Mouse (Mus musculus) forelimb bud, embryonic 11.5 days (tissue): ENCODE data around the gene Mmp7.

Source experiments
- DNase-seq: peaks from one replicate; pipeline ENCODE4 v3.0.0-alpha.2; 2012; ENCODE audit warnings: low read depth, low spot score

The Mmp7 gene

DNA sequence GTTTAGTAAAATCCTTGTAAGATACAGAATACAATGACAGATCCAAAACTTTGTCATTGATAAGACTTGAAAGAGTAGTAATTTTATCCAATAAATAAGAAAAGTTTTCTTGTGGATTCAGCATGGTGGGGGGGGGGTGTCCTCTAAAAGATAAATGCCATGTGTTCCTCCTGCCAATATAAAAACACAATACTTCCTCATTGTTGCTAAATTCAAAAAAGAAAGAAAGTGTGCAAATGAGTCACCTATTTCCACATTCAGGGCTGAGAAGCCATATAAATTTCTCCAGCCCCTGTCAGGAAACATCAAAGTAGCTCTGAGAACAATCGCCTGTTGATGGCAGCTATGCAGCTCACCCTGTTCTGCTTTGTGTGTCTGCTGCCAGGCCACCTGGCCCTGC is at the start of gene Mmp7:
Mmp7 (plus strand) TSS at position 301 of the 400 bp plus-strand sequence.
- no peak for DNase-seq

DNA sequence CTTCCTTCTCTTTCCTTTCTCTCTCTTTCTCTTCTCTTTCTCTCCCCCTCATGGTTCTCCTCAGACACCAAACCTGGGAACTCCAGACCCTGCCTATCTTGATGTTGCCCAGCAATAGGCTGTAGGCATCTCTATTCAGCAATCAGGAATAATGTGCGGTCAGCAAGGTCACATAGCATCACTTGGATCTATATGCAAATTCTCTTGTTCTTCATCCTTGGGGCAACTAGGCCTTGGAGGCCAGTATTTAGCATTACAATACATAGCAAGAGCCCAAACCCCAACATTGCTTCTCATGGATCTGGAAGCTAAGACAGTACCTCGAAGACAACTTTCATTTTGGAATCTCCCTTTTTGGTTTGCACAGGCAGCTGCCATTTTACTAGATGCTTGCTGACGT is 44.0 kb upstream of the Mmp7 start:
- no peak for DNase-seq

DNA sequence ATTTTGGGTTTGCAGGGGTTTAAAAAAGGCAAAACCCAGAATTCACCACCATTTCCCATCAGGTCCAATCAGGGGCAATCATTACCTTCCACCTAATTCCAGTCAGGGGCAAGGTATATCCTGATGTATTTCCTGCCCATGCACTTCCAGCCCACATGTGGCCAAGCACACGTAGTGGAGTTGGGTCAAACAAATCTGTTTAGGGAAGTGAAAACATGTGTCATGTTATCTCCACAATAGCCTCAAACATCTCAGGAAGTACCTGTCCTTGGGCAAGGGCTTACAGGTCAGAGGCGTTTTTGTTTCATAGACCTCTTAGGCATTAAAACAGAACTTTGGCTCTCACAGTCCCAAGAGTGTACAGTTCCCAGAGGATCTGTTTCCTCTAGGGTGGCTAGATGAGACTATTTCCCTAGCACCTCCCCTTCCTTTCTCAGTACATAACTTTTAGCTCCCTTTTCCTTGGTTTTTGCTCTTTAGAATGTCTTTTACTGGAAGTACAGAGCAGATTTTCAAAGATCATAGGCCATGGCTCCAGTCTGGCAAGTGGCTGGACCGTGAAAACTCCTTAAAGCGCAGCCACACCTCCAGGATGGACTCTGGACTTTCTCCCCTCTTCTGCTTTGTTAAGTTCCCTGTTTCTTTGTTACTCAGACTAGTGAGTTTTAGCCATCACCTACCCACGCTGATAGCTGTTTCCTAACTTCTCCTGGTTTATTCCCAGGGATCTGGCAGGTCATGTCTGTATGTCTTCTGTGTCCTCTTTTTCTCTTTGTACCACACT is 41.3 kb upstream of the Mmp7 start:
- no peak for DNase-seq

DNA sequence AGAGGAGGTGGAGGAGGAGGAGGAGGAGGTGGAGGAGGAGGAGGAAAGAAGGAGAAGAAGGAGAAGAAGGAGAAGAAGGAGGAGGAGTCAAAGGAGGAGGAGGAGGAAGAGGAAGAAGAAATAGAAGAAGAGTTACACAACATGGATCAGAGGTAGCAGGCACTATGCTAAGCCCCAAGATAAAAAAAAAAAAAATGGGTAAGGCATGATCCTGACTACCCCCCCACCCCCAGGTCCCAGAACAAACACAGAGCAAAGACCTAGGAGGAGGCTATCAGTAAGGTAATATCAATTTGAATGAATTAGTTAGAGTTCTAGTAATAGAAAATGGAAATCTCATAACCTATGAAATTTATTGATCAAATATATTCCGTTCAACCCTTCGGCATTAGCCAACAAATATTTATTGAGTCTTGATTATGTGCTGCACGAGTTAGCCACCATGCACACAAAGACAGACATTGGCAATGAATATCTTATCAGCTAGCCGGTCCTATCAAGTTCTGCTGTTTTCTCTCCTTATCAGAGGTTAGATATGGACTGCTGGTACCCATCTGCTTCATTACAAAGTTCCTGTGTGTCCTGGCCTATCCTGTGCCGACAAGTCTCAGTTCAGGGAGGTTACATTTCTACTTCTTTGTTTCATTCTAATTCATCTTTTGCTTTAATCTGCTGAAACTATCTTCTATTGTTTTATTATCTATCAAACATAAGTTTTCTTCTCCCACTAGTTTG is 39.4 kb upstream of the Mmp7 start:
- DNase-seq = no peak

DNA sequence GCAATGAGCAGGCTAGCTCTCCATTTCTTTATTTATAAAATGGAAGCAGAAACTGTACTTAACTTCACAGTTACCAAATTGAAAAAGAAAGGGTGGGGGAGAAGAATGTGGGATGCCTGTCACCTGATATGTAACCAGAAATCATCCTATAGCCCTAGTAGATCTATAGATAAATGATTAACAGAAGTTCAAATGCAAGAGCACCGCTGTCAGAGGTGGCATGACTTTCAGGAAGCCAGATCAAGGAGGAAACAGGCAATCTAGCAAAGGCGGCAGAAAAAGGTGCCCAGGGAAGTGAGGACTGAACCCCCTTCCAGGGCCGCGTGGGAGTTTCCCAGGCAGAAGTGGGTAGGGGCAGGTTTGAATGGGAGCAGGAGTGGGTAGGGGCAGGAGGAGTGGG is 33.9 kb upstream of the Mmp7 start:
- no peak for DNase-seq

DNA sequence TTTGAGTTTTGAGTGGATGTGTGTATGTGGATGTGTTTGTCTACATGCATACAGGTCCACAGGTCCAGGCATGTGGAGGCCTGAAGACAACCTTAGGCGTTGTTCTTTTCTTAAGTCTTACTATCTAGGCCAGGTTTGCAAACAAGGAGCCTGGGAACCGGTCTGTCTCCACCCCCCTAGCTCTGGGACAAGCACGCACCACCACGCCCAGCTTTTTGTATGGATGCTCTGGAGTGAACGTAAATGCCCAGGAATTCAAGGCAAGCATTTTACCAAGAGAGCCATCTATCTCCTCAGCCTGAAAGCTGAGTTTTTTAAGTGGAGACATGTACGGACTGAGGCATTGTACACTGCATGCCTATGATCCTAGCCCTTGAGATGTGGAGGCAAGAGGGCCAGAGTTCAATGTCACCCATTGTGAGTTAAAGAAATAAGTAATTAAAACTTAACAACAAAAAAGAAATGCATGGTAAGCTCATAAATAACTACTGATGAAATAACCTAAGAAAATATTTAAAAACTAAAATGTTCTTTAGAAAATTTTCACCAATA is 32.3 kb upstream of the Mmp7 start:
- no peak for DNase-seq

DNA sequence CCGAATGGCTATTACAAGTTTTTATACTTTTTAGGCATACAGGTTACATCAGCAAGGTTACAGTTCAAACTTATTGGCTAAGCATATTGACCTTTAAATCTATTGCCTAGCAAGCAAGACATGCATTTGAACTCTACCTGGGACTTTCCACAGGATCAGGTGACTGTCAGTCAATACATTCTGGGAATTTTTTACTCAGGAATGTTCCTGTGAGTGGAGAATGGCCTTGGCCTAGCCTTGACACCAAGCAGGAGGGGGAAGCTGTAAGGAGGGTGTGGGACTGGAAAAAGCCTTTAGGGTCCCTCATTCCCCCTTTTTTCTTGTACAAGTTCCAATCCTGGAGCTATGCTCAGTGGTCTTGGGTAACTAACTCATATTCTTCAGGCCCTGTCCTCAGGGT is 30.5 kb upstream of the Mmp7 start:
- no peak for DNase-seq

DNA sequence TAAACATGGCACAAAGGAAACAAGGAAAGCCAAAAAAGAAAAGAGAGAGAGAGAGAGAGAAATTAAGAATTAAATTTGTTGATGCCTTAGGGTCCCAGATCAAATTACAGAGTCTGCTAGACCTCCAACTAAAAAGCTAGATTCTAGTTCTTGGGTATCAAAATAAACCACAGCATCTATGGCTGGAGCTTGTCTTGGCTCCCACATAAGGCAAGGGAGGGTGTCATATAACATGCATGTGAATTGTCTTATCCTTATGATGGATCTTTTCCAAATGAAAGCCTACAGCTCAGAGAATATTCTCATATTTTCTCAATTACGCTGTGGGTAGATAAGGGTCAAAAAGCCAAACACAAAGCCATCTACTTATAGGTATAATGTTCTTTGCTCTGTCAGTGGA is 22.2 kb upstream of the Mmp7 start:
- DNase-seq = no peak

DNA sequence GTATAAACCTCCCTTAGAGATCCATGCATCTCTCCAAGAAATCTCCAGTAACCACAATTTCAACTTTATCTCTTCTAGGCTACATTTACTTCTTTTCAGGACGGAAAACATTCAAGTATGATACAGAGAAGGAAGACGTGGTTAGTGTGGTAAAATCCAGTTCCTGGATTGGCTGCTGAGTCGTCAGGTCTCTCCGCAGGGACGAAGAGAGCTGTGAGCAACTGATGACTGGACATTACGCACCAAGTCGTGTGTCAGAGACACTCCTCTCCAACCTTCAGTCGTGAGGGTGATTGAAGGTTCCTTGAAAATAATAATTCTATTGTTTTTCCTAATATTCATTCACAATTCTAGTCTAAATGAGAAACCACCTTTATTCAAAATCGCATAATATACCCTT is 18.9 kb upstream of the Mmp7 start:
- DNase-seq = no peak

DNA sequence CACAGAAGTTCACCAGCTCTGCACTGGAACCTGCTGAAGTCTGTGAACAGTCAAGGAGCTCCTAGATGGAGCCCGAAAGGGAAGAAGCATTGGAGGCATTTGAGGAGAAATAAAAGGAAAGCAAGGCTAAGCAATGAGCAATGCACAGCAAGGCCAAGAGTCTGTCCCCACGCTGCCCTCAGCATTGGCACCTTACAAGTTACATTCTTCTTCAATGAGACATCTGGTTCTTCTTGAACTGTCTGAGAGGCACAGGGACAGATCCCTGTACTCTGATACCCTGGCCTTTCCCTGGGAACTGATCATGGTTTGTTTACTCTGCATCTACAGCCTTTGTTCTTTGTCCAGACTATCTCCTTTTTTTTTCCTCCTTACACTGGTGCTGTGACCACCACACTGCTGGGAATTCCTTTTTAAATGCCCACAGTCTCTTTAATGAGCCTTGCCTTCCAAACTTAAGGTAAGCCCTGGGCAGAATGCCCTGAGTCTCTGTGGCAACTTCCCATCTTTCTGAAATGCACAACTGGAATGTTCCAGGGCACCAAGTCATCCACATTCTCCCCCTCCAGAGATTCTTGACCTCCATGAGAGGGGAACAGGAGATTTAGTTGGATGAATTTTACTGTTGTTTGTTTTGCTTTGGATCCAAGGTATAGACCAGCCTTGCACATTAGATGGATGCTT is 13.6 kb upstream of the Mmp7 start:
- DNase-seq = no peak

DNA sequence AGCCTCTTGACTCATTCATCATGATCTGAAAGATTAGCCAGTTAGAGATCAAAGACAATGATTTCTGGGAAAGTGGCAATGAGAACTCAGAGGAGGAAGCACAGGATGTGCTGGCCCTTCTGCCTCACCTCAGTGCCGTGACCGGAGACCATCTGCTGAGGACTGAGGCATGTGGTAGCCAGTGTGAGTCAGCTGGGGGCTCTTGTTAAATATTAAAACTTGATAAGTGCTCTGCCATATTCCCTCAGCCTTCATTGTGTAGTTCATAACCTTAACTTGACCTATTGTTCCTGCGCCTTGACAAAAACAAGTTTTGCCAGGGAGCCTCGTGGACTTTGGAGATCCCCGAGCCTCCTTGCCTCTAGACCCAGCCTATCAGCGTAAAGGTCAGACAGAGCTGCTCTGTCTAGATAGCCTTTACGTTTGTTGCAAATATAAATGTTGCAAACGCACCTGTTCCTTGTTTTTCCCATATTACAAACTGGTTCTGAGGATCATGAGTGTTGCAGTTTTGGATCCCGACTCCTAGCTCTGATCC is 9.7 kb upstream of the Mmp7 start:
- DNase-seq = no peak

DNA sequence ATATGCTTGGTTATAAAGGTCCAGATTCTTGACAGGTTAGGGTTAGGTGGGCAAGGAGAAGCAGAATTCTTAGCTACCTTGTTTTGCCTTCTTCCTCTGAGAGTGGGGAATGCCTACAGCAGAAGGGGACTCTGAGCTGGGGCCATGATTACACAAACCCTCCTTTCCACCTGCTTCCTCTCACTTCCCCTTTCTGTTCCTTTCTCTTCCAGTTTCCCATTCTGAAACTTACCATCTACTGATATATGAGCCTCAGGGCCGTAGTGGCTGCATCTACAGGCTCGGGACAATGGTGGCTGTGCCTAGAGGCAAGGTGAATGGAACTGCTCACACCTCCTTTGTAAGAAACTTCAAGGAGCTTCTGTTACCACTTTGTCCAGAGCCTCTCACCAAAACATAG is 5.9 kb upstream of the Mmp7 start:
- DNase-seq = no peak

DNA sequence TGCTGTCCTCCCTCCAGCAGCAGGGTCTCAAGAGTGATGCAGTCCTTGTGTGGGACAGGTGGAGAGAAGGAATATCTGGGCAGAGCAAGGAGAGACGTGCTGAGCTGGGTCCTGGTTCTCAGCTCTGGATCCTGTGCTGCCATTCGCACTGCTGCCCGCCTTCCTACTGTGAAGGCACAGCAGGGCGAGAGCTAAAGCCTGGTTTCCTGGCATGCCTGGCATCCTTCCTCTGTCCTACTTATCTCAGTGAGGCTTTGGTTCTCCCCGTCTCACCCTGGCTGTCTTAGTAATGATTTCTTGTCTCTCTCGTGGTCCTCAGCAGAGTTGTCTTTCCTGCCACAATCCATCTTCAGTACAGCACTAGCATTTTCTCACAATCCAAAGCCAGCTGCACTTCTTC is 2.1 kb upstream of the Mmp7 start:
- DNase-seq = no peak

DNA sequence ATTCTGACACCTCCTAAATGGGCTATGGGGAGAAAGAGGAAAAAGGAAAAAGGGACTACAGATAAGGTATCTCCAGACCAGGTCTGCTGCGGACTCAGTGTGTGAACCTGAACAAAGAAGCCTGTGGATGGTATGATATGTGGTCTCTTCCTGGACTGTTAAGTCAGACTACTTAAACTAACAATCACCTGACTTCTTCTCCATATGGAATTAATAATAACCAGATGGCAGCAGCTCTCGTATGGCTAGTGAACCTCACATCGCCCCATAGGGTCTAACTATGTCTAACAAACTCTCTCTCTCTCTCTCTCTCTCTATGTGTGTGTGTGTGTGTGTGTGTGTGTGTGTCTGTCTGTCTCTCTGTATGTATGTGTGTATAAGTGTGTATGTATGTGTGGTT is 2.1 kb downstream of the Mmp7 start:
- peak; percentile 36 for DNase-seq

DNA sequence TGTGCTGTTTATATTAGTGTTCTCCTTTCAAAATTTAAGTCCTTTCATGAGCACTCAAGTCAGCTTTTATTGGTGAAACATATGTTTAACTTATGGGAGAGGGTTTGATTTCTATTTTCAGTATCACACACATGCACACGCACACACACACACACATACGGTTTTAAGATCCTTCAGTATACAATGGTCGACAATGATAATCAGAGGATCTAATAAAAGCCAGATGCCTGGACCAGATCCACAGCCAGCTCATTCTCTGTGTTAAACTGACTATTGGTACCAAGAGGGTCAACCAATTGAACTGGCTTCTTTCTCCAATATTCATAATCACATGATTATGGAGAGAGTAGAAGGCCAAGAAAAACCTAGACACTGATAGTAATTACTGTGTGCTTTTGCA is 3.8 kb downstream of the Mmp7 start:
- no peak for DNase-seq

DNA sequence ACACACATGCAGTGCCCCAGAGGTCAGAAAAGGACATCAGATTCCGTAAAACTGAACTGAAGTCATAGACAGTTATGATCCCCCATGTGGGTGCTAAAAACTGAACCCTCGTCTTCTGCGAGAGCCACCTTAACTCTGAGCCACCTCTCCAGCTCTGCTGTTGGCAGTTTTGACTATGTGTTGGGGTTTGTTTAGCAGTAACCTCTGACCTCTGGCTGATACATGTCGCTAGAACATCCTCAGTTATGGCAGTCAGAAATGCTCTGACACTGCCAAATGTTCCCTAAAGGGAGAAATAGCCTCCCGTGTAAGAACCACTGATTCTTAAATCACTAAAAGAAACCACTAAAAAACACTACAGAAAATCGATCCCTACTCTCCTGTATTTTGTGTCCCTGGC is 16.8 kb downstream of the Mmp7 start:
- no peak for DNase-seq

DNA sequence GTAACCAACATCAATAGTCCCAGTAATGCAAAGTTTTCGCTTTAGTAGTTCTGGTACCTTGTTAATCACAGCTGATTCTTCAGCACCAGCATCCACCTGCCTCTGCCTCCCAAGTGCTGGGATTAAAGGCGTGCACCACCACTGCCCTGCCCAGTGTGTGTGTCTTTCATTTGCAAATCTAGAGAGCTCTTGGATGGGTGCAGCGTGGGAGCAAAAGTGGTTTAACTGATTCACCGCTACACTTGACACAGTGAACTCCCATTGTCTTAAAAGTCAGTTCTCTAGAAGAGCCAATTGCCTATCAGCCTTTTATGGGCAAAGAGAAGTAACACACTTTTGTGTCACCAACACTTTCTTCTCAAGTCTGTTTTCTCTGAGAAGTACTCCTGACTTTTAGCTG is 19.3 kb downstream of the Mmp7 start:
- no peak for DNase-seq

DNA sequence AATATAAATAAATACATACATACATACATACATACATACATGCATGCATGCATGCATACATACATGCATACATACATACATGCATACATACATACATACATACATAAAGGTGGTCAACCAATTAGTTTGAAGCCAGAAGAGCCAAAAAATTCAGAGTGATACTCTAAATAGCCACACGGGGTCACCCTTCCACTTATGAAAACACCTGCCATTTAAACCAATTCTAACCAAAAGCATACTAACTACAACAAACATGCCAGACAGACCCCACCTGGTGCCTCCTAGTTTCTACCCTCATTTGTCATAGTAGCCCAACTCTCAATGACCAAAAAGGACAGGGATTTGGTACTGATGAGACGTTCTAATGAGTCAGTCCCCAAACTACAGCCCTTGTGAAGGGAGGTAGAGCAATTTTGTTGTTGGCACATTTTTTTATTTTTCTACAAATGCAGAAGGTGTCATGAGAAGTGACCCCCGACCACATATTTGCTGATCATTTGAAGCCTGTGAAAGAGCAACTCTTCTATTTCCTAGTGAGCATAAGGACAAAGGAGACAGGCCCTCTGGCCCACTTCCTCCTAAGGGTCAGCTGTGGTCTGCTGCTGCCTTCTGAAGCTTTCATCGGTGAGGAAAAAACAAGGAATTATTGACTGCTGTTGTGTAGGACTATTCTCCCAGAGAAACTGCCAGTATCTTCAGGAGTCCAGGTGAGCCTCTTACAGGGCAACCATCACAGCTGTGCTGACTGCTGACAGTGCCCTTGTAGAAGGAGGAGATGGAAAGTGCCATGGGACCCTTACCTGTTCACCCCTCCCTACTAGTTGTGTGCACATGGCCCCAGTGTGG is 22.4 kb downstream of the Mmp7 start:
- DNase-seq = peak; percentile 75

DNA sequence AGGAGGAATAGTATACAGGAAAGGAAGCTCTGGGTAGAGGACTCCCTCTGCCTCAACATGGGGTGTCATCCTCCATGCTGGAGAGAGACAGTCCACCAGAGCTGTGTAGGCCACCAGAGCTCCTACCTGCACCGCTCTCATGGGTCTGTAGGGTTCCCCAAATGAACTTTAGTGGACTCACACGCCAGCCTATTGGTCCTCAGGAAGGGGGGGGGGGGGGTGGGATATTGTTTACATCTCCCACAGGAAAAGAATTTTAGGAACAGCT is 23.0 kb downstream of the Mmp7 start:
- DNase-seq = no peak

DNA sequence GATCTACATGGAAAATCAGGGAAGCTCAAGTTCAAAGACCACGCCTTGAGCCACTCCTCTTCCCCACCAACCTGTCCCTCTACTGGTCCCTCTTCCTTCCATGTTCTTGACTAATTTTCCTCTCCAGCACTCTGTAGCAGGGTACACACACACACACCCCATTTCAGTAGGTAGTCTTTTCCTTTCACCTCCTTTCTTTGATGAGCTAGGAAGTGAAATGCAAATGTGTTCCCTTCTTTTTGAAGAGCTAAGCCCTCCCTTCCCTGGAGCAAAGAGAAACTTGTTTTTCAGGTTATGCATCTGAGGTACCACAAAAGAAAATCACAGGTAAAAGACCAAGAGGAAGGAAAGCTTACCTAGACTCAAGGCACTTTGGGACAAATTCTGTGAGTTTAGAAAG is 29.7 kb downstream of the Mmp7 start:
- DNase-seq = no peak

DNA sequence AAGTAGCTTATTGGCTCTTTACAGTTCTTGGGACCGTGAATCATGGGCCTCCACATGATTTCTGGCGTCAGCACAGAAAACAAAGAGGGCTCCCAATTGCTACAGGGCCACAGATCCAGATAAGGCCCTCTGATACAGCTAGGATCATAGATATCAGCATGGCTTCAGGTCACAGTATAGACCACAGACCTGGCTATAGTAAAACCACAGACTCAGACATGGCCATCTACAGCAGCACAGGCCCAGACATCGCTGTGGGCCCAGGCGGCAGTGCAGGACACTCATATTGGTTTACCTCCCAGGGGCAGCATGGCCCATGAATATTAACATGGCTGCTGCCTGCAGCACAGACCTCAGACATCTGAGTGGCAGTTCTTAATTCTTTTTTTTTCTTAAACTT is 37.1 kb downstream of the Mmp7 start:
- no peak for DNase-seq

DNA sequence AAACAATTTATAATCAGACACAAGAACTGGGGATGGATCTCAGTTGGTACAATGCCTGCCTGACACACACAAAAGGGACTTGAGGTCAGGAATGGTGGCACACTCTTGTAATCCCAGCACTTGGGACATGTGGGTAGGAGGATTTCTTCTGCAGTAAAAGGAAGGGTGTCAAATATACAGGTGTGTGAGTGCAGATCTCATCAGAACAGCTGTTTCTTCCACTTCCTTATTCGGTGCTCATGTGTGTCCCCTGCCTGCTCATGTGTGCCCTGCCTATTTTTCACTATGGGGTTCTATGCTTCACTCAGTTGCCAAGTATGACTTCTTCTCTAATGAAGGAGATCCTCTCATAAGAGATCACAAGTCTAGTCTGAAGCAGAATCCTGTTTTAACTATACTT is 50.8 kb downstream of the Mmp7 start:
- no peak for DNase-seq
